Mouse (Mus musculus) small intestine, adult 2 months (tissue): ENCODE results near the gene Cntnap5a. TPM values are rescaled to one million over a fixed set of nuclear protein-coding genes. Genes with fewer than 3 reads are reported as not detected.
"Not testable (repeated sequence)": the region's sequence is repeated elsewhere in the genome, so short reads cannot be mapped to it uniquely, and the experiment has no call there.

ENCODE experiments used
- H3K27ac ChIP-seq: fragments of 200-500 bp; 2 replicates; pipeline ENCODE4 v1.5.1; 2012; ENCODE audit warnings: low read depth, low read length, control low read depth, inconsistent platforms; ENCODE audit not compliant: insufficient read depth
- H3K27me3 ChIP-seq: fragments of 200-500 bp; 2 replicates; pipeline ENCODE4 v1.6.1; 2012; ENCODE audit warnings: mild to moderate bottlenecking, moderate library complexity, low read length, inconsistent platforms; ENCODE audit not compliant: control insufficient read depth, insufficient read depth
- H3K36me3 ChIP-seq: fragments of 200-500 bp; 2 replicates; pipeline ENCODE4 v1.6.1; 2012; ENCODE audit warnings: mild to moderate bottlenecking, low read length, control low read depth, inconsistent platforms; ENCODE audit not compliant: control insufficient read depth, insufficient read depth
- H3K4me1 ChIP-seq: fragments of 200-500 bp; 2 replicates; pipeline ENCODE4 v1.6.1; 2012; ENCODE audit warnings: low read length, inconsistent platforms, mixed read lengths; ENCODE audit not compliant: control insufficient read depth, insufficient read depth, insufficient read length
- H3K4me3 ChIP-seq: fragments of 200-500 bp; 2 replicates; pipeline ENCODE4 v1.5.1; 2012; ENCODE audit warnings: low read depth, mild to moderate bottlenecking, control low read depth, inconsistent platforms, low read length, moderate library complexity
- CTCF ChIP-seq: fragments of 200-500 bp; IDR thresholded peaks from 2 replicates; pipeline ENCODE4 v1.5.1; 2012; ENCODE audit warnings: low read depth, mild to moderate bottlenecking, control low read depth, inconsistent platforms, low read length, moderate library complexity, mixed read lengths; ENCODE audit not compliant: insufficient replicate concordance, insufficient read length; ENCODE audit errors: extremely low read depth
- POLR2A ChIP-seq: fragments of 200-500 bp; IDR thresholded peaks from 2 replicates; pipeline ENCODE4 v1.6.1; 2012; ENCODE audit warnings: low read depth, mild to moderate bottlenecking, control low read depth, inconsistent platforms, low read length, moderate library complexity
- WGBS: fragments of 180-500 bp; shearing (Covaris S2); methylation state at CpG from one replicate; pipeline ENCODE4 v1.1.7; 2018; 5-methylcytosine and 5-hydroxymethylcytosine counted together
- polyA plus RNA-seq: library from polyadenylated mRNA; depleted of rRNA; stranded (reverse); fragments of >200 nt; gene quantifications from 2 replicates; pipeline ENCODE4 v1.2.3, GENCODE M21; 2012

Gene Cntnap5a
- polyA plus RNA-seq, 1 experiment = 0.06 TPM

GRCm38 (mm10) chr1:116128450-116129246 lies 444.1 kb downstream of the Cntnap5a start:
- WGBS = 40% methylated on average over 1 of the region's 1 CpGs
- no peak overlapping the region for H3K4me3 ChIP-seq
- no peaks in the 10 kb centered on the region for H3K36me3 ChIP-seq
- H3K4me1 ChIP-seq = no peaks in the 10 kb centered on the region
- TF ChIP-seq CTCF (no peak), POLR2A (no peak)
- no peaks in the 10 kb centered on the region for H3K27me3 ChIP-seq
- no peak overlapping the region for H3K27ac ChIP-seq

- TF ChIP-seq POLR2A = no peak
- TF ChIP-seq CTCF = no peak
- Histone ChIP-seq H3K27ac (no peak overlapping the region), H3K27me3 (no peaks in the 10 kb centered on the region)
Measured at GRCm38 (mm10) chr1:116132471-116132870, 447.9 kb downstream of the Cntnap5a start.

GRCm38 (mm10) chr1:116149764-116150369 lies 465.3 kb downstream of the Cntnap5a start:
- H3K27ac ChIP-seq = no peak overlapping the region
- H3K36me3 ChIP-seq = no peaks in the 10 kb centered on the region
- H3K4me3 ChIP-seq = no peak overlapping the region
- TF ChIP-seq POLR2A (no peak), CTCF (no peak)
- H3K4me1 ChIP-seq = no peaks in the 10 kb centered on the region
- no peaks in the 10 kb centered on the region for H3K27me3 ChIP-seq

More at GRCm38 (mm10) chr1:116132471-116132870, 447.9 kb downstream of the Cntnap5a start:
- H3K36me3 ChIP-seq = no peaks in the 10 kb centered on the region
- no peak overlapping the region for H3K4me3 ChIP-seq
- H3K4me1 ChIP-seq = no peaks in the 10 kb centered on the region

- H3K36me3 ChIP-seq = no peaks in the 10 kb centered on the region
- no peak overlapping the region for H3K4me3 ChIP-seq
- no peaks in the 10 kb centered on the region for H3K27me3 ChIP-seq
- WGBS = 76% methylated on average over 2 of the region's 2 CpGs
- H3K27ac ChIP-seq = no peak overlapping the region
- TF ChIP-seq CTCF (no peak), POLR2A (no peak)
- H3K4me1 ChIP-seq = no peaks in the 10 kb centered on the region
Measured at GRCm38 (mm10) chr1:116184471-116184870, 499.9 kb downstream of the Cntnap5a start.

GRCm38 (mm10) chr1:116188142-116188541 lies 503.6 kb downstream of the Cntnap5a start:
- 89% methylated on average over 1 of the region's 1 CpGs for WGBS
- not testable (repeated sequence) for H3K4me3 ChIP-seq, H3K27me3 ChIP-seq, H3K4me1 ChIP-seq, H3K36me3 ChIP-seq, H3K27ac ChIP-seq

- H3K4me3 ChIP-seq = no peak overlapping the region
- WGBS = 84% methylated on average over 2 of the region's 2 CpGs
- no peaks in the 10 kb centered on the region for H3K4me1 ChIP-seq
- H3K27me3 ChIP-seq = no peaks in the 10 kb centered on the region
- no peak overlapping the region for H3K27ac ChIP-seq
- H3K36me3 ChIP-seq = no peaks in the 10 kb centered on the region
- TF ChIP-seq POLR2A = no peak
Measured at GRCm38 (mm10) chr1:116192299-116192698, 507.7 kb downstream of the Cntnap5a start.

GRCm38 (mm10) chr1:116216883-116217282 lies 532.3 kb downstream of the Cntnap5a start:
- no peak for TF ChIP-seq POLR2A
- TF ChIP-seq CTCF = no peak
- H3K27me3 ChIP-seq = no peaks in the 10 kb centered on the region
- no peaks in the 10 kb centered on the region for H3K36me3 ChIP-seq
- H3K27ac ChIP-seq = no peak overlapping the region
- no peak overlapping the region for H3K4me3 ChIP-seq
- no peaks in the 10 kb centered on the region for H3K4me1 ChIP-seq
